Mouse (Mus musculus) embryonic facial prominence, embryonic 12.5 days (tissue): ENCODE results near the gene Olfr55. TPM values are rescaled to one million over a fixed set of nuclear protein-coding genes. Genes with fewer than 3 reads are reported as not detected.
"Not testable (repeated sequence)": the region's sequence is repeated elsewhere in the genome, so short reads cannot be mapped to it uniquely, and the experiment has no call there.

ENCODE experiments used
- ATAC-seq: fragments of 200-750 bp; cut with Nextera tagmentation; 2 replicates; pipeline ENCODE4 v1.8.0; 2017; ENCODE audit not compliant: insufficient number of reproducible peaks, insufficient read depth, low FRiP score, low TSS enrichment
- H3K27ac ChIP-seq: fragments of 300-500 bp; sonication (generic); 2 replicates; pipeline ENCODE4 v1.5.1; 2016; ENCODE audit warnings: mild to moderate bottlenecking
- H3K27me3 ChIP-seq: fragments of 300-500 bp; sonication (generic); 2 replicates; pipeline ENCODE4 v1.6.1; 2016; ENCODE audit warnings: mild to moderate bottlenecking, moderate library complexity
- H3K36me3 ChIP-seq: fragments of 300-500 bp; sonication (generic); 2 replicates; pipeline ENCODE4 v1.6.1; 2016; ENCODE audit warnings: mild to moderate bottlenecking
- H3K4me1 ChIP-seq: fragments of 300-500 bp; sonication (generic); 2 replicates; pipeline ENCODE4 v1.6.1; 2016
- H3K4me2 ChIP-seq: fragments of 300-500 bp; sonication (generic); replicated peaks from 2 replicates; pipeline ENCODE4 v1.6.1; 2016; ENCODE audit warnings: mild to moderate bottlenecking, moderate library complexity
- H3K4me3 ChIP-seq: fragments of 300-500 bp; sonication (generic); 2 replicates; pipeline ENCODE4 v1.5.1; 2016; ENCODE audit warnings: mild to moderate bottlenecking
- H3K9ac ChIP-seq: fragments of 300-500 bp; sonication (generic); 2 replicates; pipeline ENCODE4 v1.6.1; 2016; ENCODE audit warnings: mild to moderate bottlenecking, moderate library complexity
- H3K9me3 ChIP-seq: fragments of 300-500 bp; sonication (generic); 2 replicates; pipeline ENCODE4 v1.6.1; 2016; ENCODE audit warnings: mild to moderate bottlenecking, moderate library complexity
- WGBS: fragments of 180-500 bp; shearing (Covaris S2); methylation state at CpG from one replicate; pipeline ENCODE4 v1.1.7; 2016; 5-methylcytosine and 5-hydroxymethylcytosine counted together
- polyA plus RNA-seq: library from polyadenylated mRNA; unstranded; fragments of >200 nt; fragmentation: Nextera tagmentation; extraction: Ambion mirVana; gene quantifications from 2 replicates; pipeline ENCODE4 v1.2.1, GENCODE M21; 2016

Olfr55 gene
- polyA plus RNA-seq: not detected in 2 replicates

DNA sequence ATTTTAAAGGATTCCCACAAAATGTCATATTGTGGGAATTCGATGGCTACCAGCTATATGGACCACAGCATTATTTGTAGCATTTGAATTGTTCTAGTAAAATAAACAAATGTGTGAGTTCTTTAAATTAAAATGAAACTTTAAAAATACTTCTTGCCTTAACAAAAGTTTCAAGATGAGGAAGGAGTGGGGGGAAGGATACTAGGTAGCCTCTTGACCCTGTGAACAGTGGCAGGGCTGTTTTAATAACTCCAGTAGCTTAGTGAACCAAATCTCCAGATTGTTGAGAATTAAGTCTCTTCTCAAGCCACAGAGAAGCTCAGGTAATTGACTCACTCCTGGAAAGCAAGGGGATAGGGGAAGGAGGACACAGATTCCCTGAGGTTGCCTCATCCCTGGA is at the start of gene Olfr55:
TSS of gene Olfr55 (plus strand) at position 301 of the 400 bp plus-strand sequence.
- H3K9ac ChIP-seq, H3K4me3 ChIP-seq, ATAC-seq, H3K27me3 ChIP-seq, H3K27ac ChIP-seq, H3K4me1 ChIP-seq, H3K4me2 ChIP-seq, H3K36me3 ChIP-seq, H3K9me3 ChIP-seq: not testable (repeated sequence)
- 73% methylated on average over 1 of the region's 1 CpGs for WGBS

GRCm38 (mm10) chr17:33124546-33124945 is 43.7 kb upstream of the Olfr55 start:
- no peak overlapping the region for H3K9ac ChIP-seq
- no peaks in the 10 kb centered on the region for H3K36me3 ChIP-seq

DNA sequence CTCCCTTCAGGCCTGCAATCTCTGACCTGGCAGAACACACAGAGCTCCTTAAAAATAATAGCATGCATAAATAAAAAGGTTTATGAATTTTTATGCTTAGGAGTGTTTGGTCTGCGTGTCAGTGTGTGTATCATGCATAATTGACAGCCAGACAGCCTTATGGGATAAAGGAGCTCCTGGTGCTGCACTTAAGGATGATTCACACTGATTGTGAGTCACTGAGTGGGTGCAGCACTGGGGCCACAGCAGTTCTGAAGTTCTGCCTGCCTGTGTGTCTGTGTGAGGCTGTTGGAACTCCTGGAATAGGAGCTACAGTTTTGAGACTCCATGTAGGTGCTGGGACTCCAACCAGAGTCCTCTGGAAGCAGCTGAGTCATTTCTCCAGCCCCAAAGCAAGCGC is 42.0 kb upstream of the Olfr55 start:
- H3K4me2 ChIP-seq: no peak overlapping the region
- WGBS: 64% methylated on average over 2 of the region's 2 CpGs
- no peak overlapping the region for H3K4me3 ChIP-seq
- no peak overlapping the region for H3K9ac ChIP-seq
- no peaks in the 10 kb centered on the region for H3K27me3 ChIP-seq
- no peak for ATAC-seq
- H3K36me3 ChIP-seq: no peaks in the 10 kb centered on the region
- H3K27ac ChIP-seq: no peak overlapping the region
- H3K4me1 ChIP-seq: no peaks in the 10 kb centered on the region
- H3K9me3 ChIP-seq: no peaks in the 10 kb centered on the region

More at GRCm38 (mm10) chr17:33124546-33124945, 43.7 kb upstream of the Olfr55 start:
- H3K27ac ChIP-seq: no peak overlapping the region
- no peak overlapping the region for H3K4me3 ChIP-seq
- no peaks in the 10 kb centered on the region for H3K4me1 ChIP-seq
- no peak overlapping the region for H3K4me2 ChIP-seq
- 0 out of 2 replicates have a peak, but pooled peaks cover 4% of the 10 kb centered on the region for H3K9me3 ChIP-seq
- no peak for ATAC-seq
- H3K27me3 ChIP-seq: no peaks in the 10 kb centered on the region

DNA sequence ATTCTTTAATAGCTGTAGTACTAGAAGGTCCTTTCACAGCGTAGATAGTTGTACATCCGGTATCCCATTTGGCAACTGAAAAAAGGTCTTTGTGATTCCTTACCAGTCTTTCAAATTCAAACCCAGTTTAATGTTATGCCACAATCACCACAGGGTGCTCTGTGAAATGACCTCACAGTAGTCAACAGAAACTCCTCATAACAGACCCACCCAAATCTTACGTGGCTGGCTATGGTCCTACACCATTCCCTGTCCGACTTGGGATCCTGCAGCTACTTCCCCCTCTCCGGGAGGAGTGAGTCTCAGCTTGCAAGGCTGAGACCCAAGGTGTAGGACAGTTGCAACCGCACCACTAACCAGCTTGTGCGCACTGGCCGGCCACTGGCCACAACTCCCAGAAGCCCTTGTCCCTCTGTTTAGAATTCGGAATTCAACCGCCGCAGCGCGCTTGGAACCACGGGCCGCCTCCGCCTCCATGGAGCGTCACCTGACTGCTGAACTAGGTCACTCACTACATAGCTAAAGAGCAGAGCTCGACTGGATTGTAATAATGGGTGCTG is 28.9 kb upstream of the Olfr55 start, which contains the start of gene Morc2b:
TSS of gene Morc2b (minus strand) at position 423 of the 560 bp plus-strand sequence.
- no peak for ATAC-seq
- no peak within 1 kb of the TSS for H3K4me2 ChIP-seq
- WGBS: 75% methylated on average over 18 of the region's 18 CpGs
- H3K9ac ChIP-seq: no peak within 1 kb of the TSS
- no peak within 1 kb of the TSS for H3K4me3 ChIP-seq
- H3K27me3 ChIP-seq: no peaks in the 10 kb centered on the region
- H3K36me3 ChIP-seq: no peaks in the 10 kb centered on the region
- no peak within 1 kb of the TSS for H3K27ac ChIP-seq
- H3K4me1 ChIP-seq: no peaks in the 10 kb centered on the region
- no peaks in the 10 kb centered on the region for H3K9me3 ChIP-seq

DNA sequence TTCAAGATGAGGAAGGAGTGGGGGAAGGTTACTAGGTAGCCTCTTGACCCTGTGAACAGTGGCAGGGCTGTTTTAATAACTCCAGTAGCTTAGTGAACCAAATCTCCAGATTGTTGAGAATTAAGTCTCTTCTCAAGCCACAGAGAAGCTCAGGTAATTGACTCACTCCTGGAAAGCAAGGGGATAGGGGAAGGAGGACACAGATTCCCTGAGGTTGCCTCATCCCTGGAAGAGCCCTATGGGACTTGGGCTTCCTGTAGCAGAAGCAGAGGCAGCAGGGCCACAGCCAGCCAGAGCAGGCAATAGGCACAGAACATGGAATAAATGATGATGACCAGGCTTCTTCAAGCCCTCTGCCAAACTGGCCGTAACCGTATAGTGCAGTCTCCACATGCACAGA is 22.8 kb downstream of the Olfr55 start, which contains the start of gene Olfr239:
TSS of gene Olfr239 (plus strand) at position 301 of the 400 bp plus-strand sequence.
- not testable (repeated sequence) for H3K4me2 ChIP-seq, H3K4me1 ChIP-seq, ATAC-seq, H3K9me3 ChIP-seq, H3K27me3 ChIP-seq, H3K4me3 ChIP-seq, H3K36me3 ChIP-seq, H3K27ac ChIP-seq, H3K9ac ChIP-seq
- WGBS: no CpG with 5 or more reads among the region's 2 CpGs

DNA sequence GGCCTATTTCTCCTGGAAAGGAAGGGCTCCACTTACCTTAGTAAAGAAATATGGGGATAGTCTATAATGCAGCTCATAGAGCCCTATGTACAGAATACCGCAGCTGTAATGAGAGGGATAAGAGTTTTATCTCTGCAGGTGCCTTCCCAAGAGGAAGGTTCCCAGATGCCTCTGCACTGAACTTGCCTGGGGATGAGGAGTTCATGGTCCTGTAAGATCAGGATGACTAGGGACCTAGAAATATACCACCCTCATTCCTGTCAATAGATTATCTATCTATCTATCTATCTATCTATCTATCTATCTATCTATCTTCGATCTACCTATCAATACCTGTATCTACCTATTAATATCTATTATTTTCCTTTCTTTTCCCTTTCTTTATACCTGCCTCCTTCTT is 53.3 kb downstream of the Olfr55 start, which contains the start of gene Olfr1564:
TSS of gene Olfr1564 (minus strand) at position 101 of the 400 bp plus-strand sequence.
- Histone ChIP-seq H3K4me3 (no peak within 1 kb of the TSS), H3K36me3 (no peaks in the 10 kb centered on the region), H3K9me3 (no peaks in the 10 kb centered on the region), H3K4me1 (no peaks in the 10 kb centered on the region), H3K4me2 (no peak within 1 kb of the TSS), H3K9ac (no peak within 1 kb of the TSS), H3K27me3 (no peaks in the 10 kb centered on the region), H3K27ac (no peak within 1 kb of the TSS)
- 83% methylated on average over 2 of the region's 2 CpGs for WGBS
- ATAC-seq: no peak

Other genes starting within 250 kb of the Olfr55 start
- gene Cyp4f13, start 221.0 kb upstream of the Olfr55 start, polyA plus RNA-seq: 8.0 and 8.8 TPM in 2 replicates
- 12.2 and 12.6 TPM in 2 replicates for gene Zfp472, start 202.6 kb upstream of the Olfr55 start, polyA plus RNA-seq
- 15.9 and 16.1 TPM in 2 replicates for gene Zfp952, start 175.3 kb upstream of the Olfr55 start, polyA plus RNA-seq
- 22.3 and 23.3 TPM in 2 replicates for gene Zfp763, start 135.0 kb upstream of the Olfr55 start, polyA plus RNA-seq
- gene 4921501E09Rik, start 100.4 kb upstream of the Olfr55 start, polyA plus RNA-seq: not detected in 2 replicates
- gene Zfp563, start 79.1 kb upstream of the Olfr55 start, polyA plus RNA-seq: 9.9 and 10.4 TPM in 2 replicates
- not detected in 2 replicates for gene Morc2b, start 28.8 kb upstream of the Olfr55 start, polyA plus RNA-seq
- gene Olfr239, start 22.9 kb downstream of the Olfr55 start, polyA plus RNA-seq: not detected in 2 replicates
- not detected in 2 replicates for gene Olfr1564, start 53.2 kb downstream of the Olfr55 start, polyA plus RNA-seq
- gene Zfp955a, start 86.7 kb downstream of the Olfr55 start, polyA plus RNA-seq: 20.1 and 20.8 TPM in 2 replicates
- 0.03 TPM in 1 of 2 replicates, not detected in the other for gene Olfr63, start 96.2 kb downstream of the Olfr55 start, polyA plus RNA-seq
- gene Zfp955b, start 121.1 kb downstream of the Olfr55 start, polyA plus RNA-seq: 14.1 and 15.5 TPM in 2 replicates
- 12.8 and 13.2 TPM in 2 replicates for gene Zfp81, start 190.4 kb downstream of the Olfr55 start, polyA plus RNA-seq
- gene Zfp101, start 226.2 kb downstream of the Olfr55 start, polyA plus RNA-seq: 22.3 and 25.9 TPM in 2 replicates